Mouse (Mus musculus) ES-E14 (cell line): Measurements from ENCODE around the gene Men1. TPM values are rescaled to one million over a fixed set of nuclear protein-coding genes. Genes with fewer than 3 reads are reported as not detected.

Experiments
- DNase-seq: peaks from one replicate; pipeline ENCODE4 v3.0.0-alpha.2; 2013; ENCODE audit warnings: low read depth, low spot score
- H3K27ac ChIP-seq: 2 replicates; pipeline ENCODE4 v1.5.1; 2012; ENCODE audit warnings: low read depth, mild to moderate bottlenecking, low read length, moderate library complexity, mixed read lengths; ENCODE audit not compliant: poor library complexity, insufficient read depth, severe bottlenecking
- H3K36me3 ChIP-seq: 2 replicates; pipeline ENCODE4 v1.6.1; 2012; ENCODE audit warnings: mild to moderate bottlenecking, low read length, moderate library complexity, mixed read lengths; ENCODE audit not compliant: control insufficient read depth, poor library complexity, insufficient read depth, severe bottlenecking
- H3K4me1 ChIP-seq, 2 experiments: fragments of 150-350 bp in 1 of 2; sonication (generic) in 1 of 2; 2 replicates each; pipeline ENCODE4 v1.6.1; 2012; ENCODE audit warnings: low read length in 2 of 2, mild to moderate bottlenecking in 1 of 2, mixed read lengths in 1 of 2; ENCODE audit not compliant: control insufficient read depth in 2 of 2, insufficient read depth in 2 of 2, poor library complexity in 1 of 2
- H3K4me3 ChIP-seq, 2 experiments: fragments of 150-350 bp in 1 of 2; sonication (generic) in 1 of 2; 2 replicates each; pipeline ENCODE4 v1.5.1; 2012; ENCODE audit warnings: low read length in 2 of 2, low read depth in 1 of 2, mild to moderate bottlenecking in 1 of 2, mixed read lengths in 1 of 2; ENCODE audit not compliant: insufficient read depth in 1 of 2, poor library complexity in 1 of 2, severe bottlenecking in 1 of 2
- H3K9ac ChIP-seq: 2 replicates; pipeline ENCODE4 v1.6.1; 2012; ENCODE audit warnings: low read depth, mild to moderate bottlenecking, low read length, mixed read lengths; ENCODE audit not compliant: poor library complexity, insufficient read depth, severe bottlenecking
- H3K9me3 ChIP-seq: fragments of 150-350 bp; sonication (generic); 2 replicates; pipeline ENCODE4 v1.6.1; 2012; ENCODE audit warnings: low read depth, mild to moderate bottlenecking, low read length; ENCODE audit not compliant: control insufficient read depth, insufficient read depth
- CHD2 ChIP-seq: IDR thresholded peaks from 2 replicates; pipeline ENCODE4 v1.6.1; 2014; ENCODE audit warnings: mild to moderate bottlenecking, low read depth, low read length, inconsistent platforms
- HCFC1 ChIP-seq: IDR thresholded peaks from 2 replicates; pipeline ENCODE4 v1.6.1; 2012; ENCODE audit warnings: low read length, inconsistent platforms, borderline replicate concordance; ENCODE audit not compliant: insufficient read depth
- MAFK ChIP-seq: IDR thresholded peaks from 2 replicates; pipeline ENCODE4 v1.6.1; 2014; ENCODE audit warnings: mild to moderate bottlenecking, low read depth, low read length, inconsistent platforms; ENCODE audit not compliant: insufficient read depth
- ZC3H11A ChIP-seq: IDR thresholded peaks from 2 replicates; pipeline ENCODE4 v1.6.1; 2012; ENCODE audit warnings: low read depth, mild to moderate bottlenecking, inconsistent platforms, low read length, borderline replicate concordance
- ZNF384 ChIP-seq: IDR thresholded peaks from 2 replicates; pipeline ENCODE4 v1.6.1; 2012; ENCODE audit warnings: low read depth, low read length, inconsistent platforms
- in situ Hi-C, 2 experiments: fragments of 600-800 bp; cut with MboI; formaldehyde crosslinking; loops; one replicate each; pipeline ENCODE4 v1.15.1; 2025; ENCODE audit warnings: low sequenced_read_pairs in 2 of 2, inconsistent platforms in 1 of 2; ENCODE audit not compliant: unreplicated experiment in 2 of 2
- total RNA-seq: library from RNA; depleted of rRNA; stranded (reverse); fragments of 300-350 nt; gene quantifications from 2 replicates; pipeline ENCODE4 v1.2.3, GENCODE M21; 2012

The Men1 gene
- total RNA-seq, 1 experiment = 60.4 TPM

DNA sequence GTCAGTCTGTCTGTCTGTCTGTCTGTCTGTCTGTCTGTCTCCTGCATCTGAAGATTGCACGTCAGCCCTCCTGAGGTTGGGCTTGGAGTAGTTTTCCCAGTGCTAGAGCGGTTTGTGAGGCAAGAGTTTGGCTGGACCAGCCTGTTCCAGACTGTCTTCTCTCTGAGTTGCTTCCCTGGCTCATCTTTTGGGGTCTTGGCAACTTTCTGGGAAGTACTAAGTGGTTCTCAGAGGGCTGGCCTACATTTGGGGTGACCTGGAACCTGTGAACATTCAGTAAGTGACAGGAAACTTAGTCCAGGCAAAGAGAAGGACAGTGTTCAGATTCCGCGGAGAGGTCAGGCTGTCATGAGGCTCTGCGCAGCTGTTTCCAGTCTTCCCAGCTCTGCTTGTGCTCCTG, 42.5 kb upstream of the Men1 start:
- Histone ChIP-seq H3K27ac (no peak overlapping the region), H3K36me3 (peaks cover 20% of the 10 kb centered on the region), H3K9me3 (no peaks in the 10 kb centered on the region), H3K4me1 (peaks cover 0 to 20% of the 10 kb centered on the region in 2 experiments; a peak in 3 of 4 replicates), H3K9ac (no peak overlapping the region), H3K4me3 (no peak overlapping the region)
- in situ Hi-C loops = no loop called here
- no peak for TF ChIP-seq CHD2
- TF ChIP-seq ZC3H11A = no peak
- no peak for TF ChIP-seq HCFC1
- no peak for TF ChIP-seq MAFK
- TF ChIP-seq ZNF384 = no peak
- DNase-seq = no peak

DNA sequence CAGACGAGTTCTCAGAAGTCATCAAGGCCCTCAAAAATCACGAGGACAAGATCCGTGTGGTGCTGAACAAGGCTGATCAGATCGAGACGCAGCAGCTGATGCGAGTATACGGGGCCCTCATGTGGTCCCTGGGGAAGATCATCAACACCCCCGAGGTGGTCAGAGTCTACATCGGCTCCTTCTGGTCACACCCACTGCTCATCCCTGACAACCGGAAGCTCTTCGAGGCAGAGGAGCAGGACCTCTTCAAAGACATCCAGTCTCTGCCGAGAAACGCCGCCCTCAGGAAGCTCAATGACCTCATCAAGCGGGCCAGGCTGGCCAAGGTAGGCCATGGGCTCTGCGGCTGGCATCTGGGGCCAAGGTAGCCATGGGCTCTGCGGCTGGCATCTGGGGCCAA, 40.5 kb upstream of the Men1 start:
- in situ Hi-C loops = no loop called here
- no peak for DNase-seq
- Histone ChIP-seq H3K27ac (no peak overlapping the region), H3K9me3 (no peaks in the 10 kb centered on the region), H3K4me1 (peaks cover 1 to 23% of the 10 kb centered on the region in 2 experiments; a peak in 3 of 4 replicates), H3K4me3 (no peak overlapping the region), H3K36me3 (peaks cover 36% of the 10 kb centered on the region), H3K9ac (no peak overlapping the region)
- TF ChIP-seq ZC3H11A (no peak), MAFK (no peak), HCFC1 (no peak), ZNF384 (no peak), CHD2 (no peak)

DNA sequence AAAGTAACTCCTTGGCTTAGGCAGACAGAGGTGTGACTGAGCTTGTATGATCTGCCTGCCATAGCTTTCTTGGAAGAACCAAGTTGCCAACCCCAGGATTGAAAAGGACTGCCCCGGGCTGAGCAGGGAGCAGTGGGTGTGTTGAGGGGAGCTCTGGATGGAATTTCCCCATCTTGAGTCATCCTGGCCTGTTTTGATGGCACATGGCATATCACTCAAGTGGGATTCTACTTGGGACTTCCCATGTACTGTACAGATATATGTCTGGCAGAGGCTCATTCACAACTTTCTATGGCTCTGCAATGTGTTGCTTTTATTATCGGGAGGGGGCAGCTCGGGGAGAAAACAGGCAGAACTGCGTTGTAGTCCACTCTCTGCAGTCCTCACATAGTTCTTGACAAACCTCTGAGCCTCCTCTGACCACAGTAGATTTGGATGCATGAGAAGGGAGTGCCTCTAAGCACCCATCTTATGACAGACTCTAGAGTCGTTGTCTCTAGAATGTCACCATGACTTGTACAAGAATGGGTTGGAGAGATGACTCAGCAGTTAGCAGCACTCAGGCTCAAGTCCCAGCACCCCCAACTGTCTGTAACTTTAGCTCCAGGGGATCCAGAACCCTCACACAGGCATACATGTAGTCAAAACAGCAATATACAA, 38.1 kb upstream of the Men1 start:
- H3K4me1 ChIP-seq = peaks cover 5 to 24% of the 10 kb centered on the region in 2 experiments; a peak in 3 of 4 replicates
- no peak overlapping the region for H3K9ac ChIP-seq
- in situ Hi-C loops = no loop called here
- no peaks in the 10 kb centered on the region for H3K9me3 ChIP-seq
- peaks cover 36% of the 10 kb centered on the region for H3K36me3 ChIP-seq
- no peak for DNase-seq
- no peak overlapping the region for H3K4me3 ChIP-seq
- TF ChIP-seq ZC3H11A (no peak), HCFC1 (no peak), MAFK (peak; percentile 83), CHD2 (no peak), ZNF384 (no peak)
- peak overlapping the region; percentile 21; the same call in 1 of the 2 replicates for H3K27ac ChIP-seq

DNA sequence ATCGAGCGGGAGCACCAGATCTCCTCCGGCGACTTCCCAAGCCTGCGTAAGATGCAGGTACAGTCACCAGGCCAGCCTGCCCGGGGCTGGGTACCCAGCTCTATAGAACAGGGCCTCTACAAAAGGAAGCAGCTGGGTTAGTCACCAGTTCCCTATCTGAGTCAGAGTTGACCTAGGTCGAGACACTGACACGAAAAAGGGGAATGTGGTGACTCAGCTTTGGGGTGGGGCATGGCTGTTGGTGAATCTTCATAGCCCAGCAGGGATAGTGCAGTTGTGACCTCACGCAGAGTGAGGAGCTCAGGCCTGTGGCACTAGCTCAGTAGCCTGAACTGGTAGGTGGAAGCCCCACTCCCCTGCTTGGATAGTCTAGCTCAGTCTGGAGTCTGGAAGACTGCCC, 37.1 kb upstream of the Men1 start:
- no peak overlapping the region for H3K9ac ChIP-seq
- peak overlapping the region; percentile 31; the same call in 1 of the 2 replicates for H3K27ac ChIP-seq
- DNase-seq = no peak
- H3K36me3 ChIP-seq = peaks cover 36% of the 10 kb centered on the region
- peak; percentile 49; the same call in 1 of the 2 replicates for TF ChIP-seq MAFK
- TF ChIP-seq ZC3H11A = no peak
- no peak overlapping the region for H3K4me3 ChIP-seq
- in situ Hi-C loops = no loop called here
- peaks cover 10 to 30% of the 10 kb centered on the region in 2 experiments for H3K4me1 ChIP-seq
- no peaks in the 10 kb centered on the region for H3K9me3 ChIP-seq
